Mouse (Mus musculus) kidney, postnatal 0 days (tissue): ENCODE data around the gene Adra2a. TPM values are rescaled to one million over a fixed set of nuclear protein-coding genes. Genes with fewer than 3 reads are reported as not detected.

ENCODE experiments used
- ATAC-seq: fragments of 200-750 bp; cut with Nextera tagmentation; replicated peaks from 2 replicates; pipeline ENCODE4 v1.8.0; 2017; ENCODE audit warnings: low read depth, moderate number of reproducible peaks, moderate TSS enrichment, moderate library complexity; ENCODE audit not compliant: low FRiP score
- DNase-seq: peaks from one replicate; pipeline ENCODE4 v3.0.0-alpha.2; 2016; ENCODE audit warnings: low spot score
- H3K27ac ChIP-seq: fragments of 300-500 bp; sonication (generic); 2 replicates; pipeline ENCODE4 v1.5.1; 2014; ENCODE audit warnings: mild to moderate bottlenecking
- H3K27me3 ChIP-seq: fragments of 300-500 bp; sonication (generic); 2 replicates; pipeline ENCODE4 v1.6.1; 2014; ENCODE audit warnings: low read length, mixed read lengths; ENCODE audit not compliant: insufficient read depth
- H3K36me3 ChIP-seq: fragments of 300-500 bp; sonication (generic); 2 replicates; pipeline ENCODE4 v1.6.1; 2014; ENCODE audit warnings: low read length, mixed read lengths; ENCODE audit not compliant: insufficient read depth
- H3K4me1 ChIP-seq: fragments of 300-500 bp; sonication (generic); replicated peaks from 2 replicates; pipeline ENCODE4 v1.6.1; 2014; ENCODE audit warnings: antibody characterized with exemption, low read length, mixed read lengths; ENCODE audit not compliant: insufficient read depth
- H3K4me2 ChIP-seq: fragments of 300-500 bp; sonication (generic); 2 replicates; pipeline ENCODE4 v1.6.1; 2014; ENCODE audit warnings: mild to moderate bottlenecking, low read length, moderate library complexity, mixed read lengths
- H3K4me3 ChIP-seq: fragments of 300-500 bp; sonication (generic); replicated peaks from 2 replicates; pipeline ENCODE4 v1.5.1; 2014; ENCODE audit warnings: low read depth, low read length
- H3K9ac ChIP-seq: fragments of 300-500 bp; sonication (generic); 2 replicates; pipeline ENCODE4 v1.6.1; 2014; ENCODE audit warnings: low read depth, low read length
- H3K9me3 ChIP-seq: fragments of 300-500 bp; sonication (generic); replicated peaks from 2 replicates; pipeline ENCODE4 v1.6.1; 2016; ENCODE audit warnings: low read length, inconsistent platforms, mixed read lengths
- CTCF ChIP-seq: IDR thresholded peaks from 2 replicates; pipeline ENCODE4 v1.5.1; 2016; ENCODE audit warnings: antibody characterized with exemption, low read depth, mild to moderate bottlenecking, moderate library complexity
- WGBS: fragments of 180-500 bp; shearing (Covaris S2); extraction: QIAGEN DNeasy Blood & Tissue Kit; methylation state at CpG from one replicate; pipeline ENCODE4 v1.1.7; 2014; 5-methylcytosine and 5-hydroxymethylcytosine counted together
- polyA plus RNA-seq: library from polyadenylated mRNA; unstranded; fragments of >200 nt; fragmentation: Nextera tagmentation; extraction: Ambion mirVana; gene quantifications from 2 replicates; pipeline ENCODE4 v1.2.1, GENCODE M21; 2015

Adra2a gene
- polyA plus RNA-seq, 1 experiment from 2014 or later: 1.0 TPM

DNA sequence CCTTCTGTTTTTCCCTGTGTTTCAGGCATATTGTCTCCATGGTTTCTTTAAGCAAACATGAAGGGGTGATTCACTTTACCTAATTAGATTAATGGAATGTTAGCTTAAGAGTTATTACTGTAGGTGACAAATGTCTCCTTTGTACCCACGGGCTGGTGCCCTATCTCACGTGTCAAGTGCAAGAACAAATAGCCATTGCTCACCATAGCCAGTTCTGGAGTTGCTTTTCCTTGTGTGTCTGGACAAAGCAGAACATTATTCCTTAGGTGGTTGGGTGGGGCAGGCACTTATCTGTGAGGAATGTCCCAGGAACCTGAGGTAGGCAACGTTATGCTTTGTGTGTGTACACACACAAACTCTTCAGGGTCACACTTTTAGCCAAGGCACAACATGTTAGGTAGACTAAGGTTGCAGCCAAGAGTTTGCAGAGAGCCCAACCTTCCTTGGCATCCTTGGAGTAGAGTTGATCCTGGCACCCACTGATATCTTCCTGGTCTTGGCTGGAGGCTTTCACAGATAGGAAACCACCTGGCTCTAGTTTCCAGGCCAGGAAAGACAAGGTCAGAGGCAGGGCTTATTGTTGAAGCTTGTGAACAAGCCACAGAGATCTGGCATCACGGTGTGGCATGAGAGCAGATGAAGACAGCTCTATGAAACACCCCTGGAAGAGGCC is 3.5 kb upstream of the Adra2a start:
- no peaks in the 10 kb centered on the region for H3K36me3 ChIP-seq
- H3K4me1 ChIP-seq: no peaks in the 10 kb centered on the region; the same call in 1 of the 2 replicates
- DNase-seq: no peak
- no peak overlapping the region for H3K4me3 ChIP-seq
- 39% methylated on average over 4 of the region's 4 CpGs for WGBS
- no peak for ATAC-seq
- H3K27me3 ChIP-seq: no peaks in the 10 kb centered on the region; the same call in 1 of the 2 replicates
- no peak overlapping the region for H3K4me2 ChIP-seq
- no peak overlapping the region for H3K27ac ChIP-seq
- no peak overlapping the region for H3K9ac ChIP-seq
- H3K9me3 ChIP-seq: no peaks in the 10 kb centered on the region
- no peak for TF ChIP-seq CTCF

DNA sequence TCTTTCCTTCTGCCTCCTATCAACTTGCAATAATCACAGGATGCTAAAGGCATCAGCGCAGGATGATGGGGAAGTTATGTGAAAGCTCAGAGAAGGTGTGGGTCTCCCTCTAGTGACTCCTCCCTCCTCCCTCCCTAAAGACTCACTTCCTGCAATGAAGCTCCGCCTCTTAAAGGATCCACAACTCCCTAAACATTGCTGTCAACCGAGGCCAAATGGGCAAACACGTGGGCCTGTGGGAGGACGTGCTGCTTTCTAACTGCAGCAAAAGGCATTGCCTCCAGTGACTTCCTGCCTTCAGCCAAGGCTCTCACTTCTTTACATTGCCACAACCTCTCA is 3.0 kb upstream of the Adra2a start:
- ATAC-seq (no peak), DNase-seq (peak; percentile 40)
- Histone ChIP-seq H3K4me1 (peaks cover 1% of the 10 kb centered on the region), H3K27ac (no peak overlapping the region), H3K4me2 (no peak overlapping the region), H3K36me3 (no peaks in the 10 kb centered on the region), H3K27me3 (peaks cover 4% of the 10 kb centered on the region), H3K9ac (no peak overlapping the region), H3K4me3 (no peak overlapping the region), H3K9me3 (no peaks in the 10 kb centered on the region)
- no peak for TF ChIP-seq CTCF
- 17% methylated on average over 5 of the region's 5 CpGs for WGBS

DNA sequence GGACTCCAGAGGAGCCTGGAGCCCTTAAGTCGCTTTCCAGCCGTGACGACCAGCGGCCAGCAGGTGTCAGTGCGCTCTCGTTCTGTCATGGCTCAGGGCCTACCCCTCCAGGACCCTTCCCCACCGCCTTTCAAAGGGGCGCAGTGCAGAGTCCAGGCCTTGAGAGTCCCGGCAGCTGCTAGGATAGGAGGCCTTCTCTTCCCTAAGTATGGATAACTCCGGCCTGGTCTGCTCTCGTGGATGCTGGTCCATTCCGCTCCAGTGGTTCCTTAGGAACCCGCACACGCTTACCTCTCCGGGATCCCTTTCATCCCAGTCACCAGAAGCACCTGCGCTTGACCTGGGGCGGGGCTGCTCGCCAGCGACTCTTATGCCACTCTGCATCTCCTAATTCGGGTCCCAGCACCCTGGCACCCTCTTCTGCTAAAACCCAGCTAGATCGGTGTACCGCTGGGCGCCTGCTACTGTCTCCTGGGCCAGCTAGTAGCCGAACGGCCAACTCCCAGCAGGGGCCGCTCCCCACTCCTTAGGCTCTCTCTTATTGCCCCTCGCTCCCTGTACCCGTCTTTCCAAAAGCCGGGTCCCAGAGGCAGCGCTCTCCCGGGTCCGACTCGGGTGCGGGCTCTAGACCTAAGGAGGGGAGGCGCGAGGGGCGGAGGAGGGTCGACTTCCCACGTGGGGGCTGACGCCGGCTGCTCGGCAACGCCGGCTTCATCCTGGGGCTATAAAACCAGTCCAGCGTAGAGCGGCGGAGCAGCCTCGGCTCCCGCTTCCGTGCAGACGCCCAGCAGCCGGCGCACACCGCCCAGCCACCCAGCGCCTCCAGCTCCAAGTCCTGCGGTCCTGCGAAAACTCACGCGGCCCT is 788 bp downstream of the Adra2a start:
- WGBS: under 1% methylated on average over 59 of the region's 59 CpGs
- DNase-seq: peak; percentile 81
- Histone ChIP-seq H3K4me1 (peaks cover 17% of the 10 kb centered on the region), H3K4me2 (peak overlapping the region; percentile 99), H3K27ac (0 out of 2 replicates have a peak overlapping the region, but pooled peaks have one; percentile 19), H3K27me3 (peaks cover 36% of the 10 kb centered on the region), H3K9me3 (no peaks in the 10 kb centered on the region), H3K36me3 (no peaks in the 10 kb centered on the region), H3K9ac (peak overlapping the region; percentile 59), H3K4me3 (peak overlapping the region; percentile 49)
- peak; percentile 76 for TF ChIP-seq CTCF
- peak; percentile 69 for ATAC-seq

- no peaks in the 10 kb centered on the region for H3K9me3 ChIP-seq
- TF ChIP-seq CTCF: no peak
- 0 out of 2 replicates have a peak overlapping the region, but pooled peaks have one; percentile 19 for H3K27ac ChIP-seq
- H3K4me2 ChIP-seq: peak overlapping the region; percentile 99
- H3K27me3 ChIP-seq: peaks cover 36% of the 10 kb centered on the region
- peak overlapping the region; percentile 59 for H3K9ac ChIP-seq
- DNase-seq (peak; percentile 16), ATAC-seq (0 out of 2 replicates have a peak, but pooled peaks have one; percentile 1)
- H3K4me1 ChIP-seq: peaks cover 17% of the 10 kb centered on the region
- 2% methylated on average over 29 of the region's 29 CpGs for WGBS
- H3K4me3 ChIP-seq: peak overlapping the region; percentile 49
- no peaks in the 10 kb centered on the region for H3K36me3 ChIP-seq
Measured at GRCm38 (mm10) chr19:54045412-54045811, 1.5 kb downstream of the Adra2a start.

DNA sequence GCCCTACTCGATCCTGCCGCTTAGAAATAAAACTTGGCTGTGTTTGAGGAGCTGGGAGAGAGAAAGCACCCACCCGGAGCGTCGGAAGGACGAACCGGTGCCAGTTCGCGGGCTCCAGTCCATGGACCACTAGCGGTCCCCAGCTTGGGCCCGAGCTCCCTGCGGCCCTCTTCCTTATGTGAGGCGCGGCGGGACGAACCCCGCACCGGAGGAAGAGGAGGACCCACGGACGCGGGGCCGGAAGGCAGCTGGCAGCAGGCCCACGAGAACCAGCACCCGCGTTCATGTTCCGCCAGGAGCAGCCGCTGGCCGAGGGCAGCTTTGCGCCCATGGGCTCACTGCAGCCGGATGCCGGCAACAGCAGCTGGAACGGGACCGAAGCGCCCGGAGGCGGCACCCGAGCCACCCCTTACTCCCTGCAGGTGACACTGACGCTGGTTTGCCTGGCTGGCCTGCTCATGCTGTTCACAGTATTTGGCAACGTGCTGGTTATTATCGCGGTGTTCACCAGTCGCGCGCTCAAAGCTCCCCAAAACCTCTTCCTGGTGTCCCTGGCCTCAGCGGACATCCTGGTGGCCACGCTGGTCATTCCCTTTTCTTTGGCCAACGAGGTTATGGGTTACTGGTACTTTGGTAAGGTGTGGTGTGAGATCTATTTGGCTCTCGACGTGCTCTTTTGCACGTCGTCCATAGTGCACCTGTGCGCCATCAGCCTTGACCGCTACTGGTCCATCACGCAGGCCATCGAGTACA is 2.2 kb downstream of the Adra2a start:
- Histone ChIP-seq H3K27me3 (peaks cover 36% of the 10 kb centered on the region), H3K4me3 (peak overlapping the region; percentile 49), H3K9me3 (no peaks in the 10 kb centered on the region), H3K36me3 (no peaks in the 10 kb centered on the region), H3K4me1 (peaks cover 17% of the 10 kb centered on the region), H3K9ac (peak overlapping the region; percentile 44; the same call in 1 of the 2 replicates), H3K4me2 (peak overlapping the region; percentile 99), H3K27ac (no peak overlapping the region)
- peak; percentile 2 for DNase-seq
- TF ChIP-seq CTCF: no peak
- 2% methylated on average over 55 of the region's 55 CpGs for WGBS
- ATAC-seq: no peak

DNA sequence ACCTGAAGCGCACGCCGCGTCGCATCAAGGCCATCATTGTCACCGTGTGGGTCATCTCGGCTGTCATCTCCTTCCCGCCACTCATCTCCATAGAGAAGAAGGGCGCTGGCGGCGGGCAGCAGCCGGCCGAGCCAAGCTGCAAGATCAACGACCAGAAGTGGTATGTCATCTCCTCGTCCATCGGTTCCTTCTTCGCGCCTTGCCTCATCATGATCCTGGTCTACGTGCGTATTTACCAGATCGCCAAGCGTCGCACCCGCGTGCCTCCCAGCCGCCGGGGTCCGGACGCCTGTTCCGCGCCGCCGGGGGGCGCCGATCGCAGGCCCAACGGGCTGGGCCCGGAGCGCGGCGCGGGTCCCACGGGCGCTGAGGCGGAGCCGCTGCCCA is 2.7 kb downstream of the Adra2a start:
- peak overlapping the region; percentile 18; the same call in 1 of the 2 replicates for H3K9ac ChIP-seq
- TF ChIP-seq CTCF: no peak
- H3K27ac ChIP-seq: no peak overlapping the region
- H3K27me3 ChIP-seq: peaks cover 36% of the 10 kb centered on the region
- H3K4me3 ChIP-seq: peak overlapping the region; percentile 49
- ATAC-seq (no peak), DNase-seq (peak; percentile 3)
- 1% methylated on average over 46 of the region's 46 CpGs for WGBS
- H3K4me1 ChIP-seq: peaks cover 17% of the 10 kb centered on the region
- H3K9me3 ChIP-seq: no peaks in the 10 kb centered on the region
- peak overlapping the region; percentile 99 for H3K4me2 ChIP-seq
- H3K36me3 ChIP-seq: no peaks in the 10 kb centered on the region
